Mouse (Mus musculus) forebrain, embryonic 11.5 days (tissue): ENCODE results near the gene 1700029P11Rik. TPM values are rescaled to one million over a fixed set of nuclear protein-coding genes. Genes with fewer than 3 reads are reported as not detected.

Experiments used
- ATAC-seq: fragments of 200-750 bp; cut with Nextera tagmentation; replicated peaks from 2 replicates; pipeline ENCODE4 v1.8.0; 2017; ENCODE audit warnings: moderate TSS enrichment; ENCODE audit not compliant: low FRiP score
- DNase-seq: peaks from one replicate; pipeline ENCODE4 v3.0.0-alpha.2; 2017; ENCODE audit warnings: low spot score
- H3K27ac ChIP-seq: fragments of 300-500 bp; sonication (generic); 2 replicates; pipeline ENCODE4 v1.5.1; 2014; ENCODE audit warnings: low read depth, low read length
- H3K27me3 ChIP-seq: fragments of 300-500 bp; sonication (generic); 2 replicates; pipeline ENCODE4 v1.6.1; 2014; ENCODE audit warnings: mild to moderate bottlenecking, low read length, mixed read lengths; ENCODE audit not compliant: control insufficient read depth, insufficient read depth
- H3K36me3 ChIP-seq: fragments of 300-500 bp; sonication (generic); 2 replicates; pipeline ENCODE4 v1.6.1; 2014; ENCODE audit warnings: mild to moderate bottlenecking, low read length, moderate library complexity, mixed read lengths; ENCODE audit not compliant: control insufficient read depth, insufficient read depth
- H3K4me1 ChIP-seq: fragments of 300-500 bp; sonication (generic); replicated peaks from 2 replicates; pipeline ENCODE4 v1.6.1; 2014; ENCODE audit warnings: low read length, mixed read lengths; ENCODE audit not compliant: control insufficient read depth, insufficient read depth
- H3K4me2 ChIP-seq: fragments of 300-500 bp; sonication (generic); 2 replicates; pipeline ENCODE4 v1.6.1; 2014; ENCODE audit warnings: low read depth, mild to moderate bottlenecking, low read length, moderate library complexity, mixed read lengths; ENCODE audit not compliant: severe bottlenecking
- H3K4me3 ChIP-seq: fragments of 300-500 bp; sonication (generic); 2 replicates; pipeline ENCODE4 v1.5.1; 2014; ENCODE audit warnings: low read depth, low read length
- H3K9ac ChIP-seq: fragments of 300-500 bp; sonication (generic); 2 replicates; pipeline ENCODE4 v1.6.1; 2014; ENCODE audit warnings: low read length
- H3K9me3 ChIP-seq: fragments of 300-500 bp; sonication (generic); 2 replicates; pipeline ENCODE4 v1.6.1; 2016; ENCODE audit warnings: low read length, mixed read lengths; ENCODE audit not compliant: control insufficient read depth
- WGBS: fragments of 180-500 bp; shearing (Covaris S2); extraction: QIAGEN DNeasy Blood & Tissue Kit; methylation state at CpG from one replicate; pipeline ENCODE4 v1.1.7; 2014; 5-methylcytosine and 5-hydroxymethylcytosine counted together
- polyA plus RNA-seq: library from polyadenylated mRNA; unstranded; fragments of >200 nt; fragmentation: Nextera tagmentation; extraction: Ambion mirVana; gene quantifications from 2 replicates; pipeline ENCODE4 v1.2.1, GENCODE M21; 2014

1700029P11Rik gene
- polyA plus RNA-seq, 1 experiment from 2014 or later, result not detected

DNA sequence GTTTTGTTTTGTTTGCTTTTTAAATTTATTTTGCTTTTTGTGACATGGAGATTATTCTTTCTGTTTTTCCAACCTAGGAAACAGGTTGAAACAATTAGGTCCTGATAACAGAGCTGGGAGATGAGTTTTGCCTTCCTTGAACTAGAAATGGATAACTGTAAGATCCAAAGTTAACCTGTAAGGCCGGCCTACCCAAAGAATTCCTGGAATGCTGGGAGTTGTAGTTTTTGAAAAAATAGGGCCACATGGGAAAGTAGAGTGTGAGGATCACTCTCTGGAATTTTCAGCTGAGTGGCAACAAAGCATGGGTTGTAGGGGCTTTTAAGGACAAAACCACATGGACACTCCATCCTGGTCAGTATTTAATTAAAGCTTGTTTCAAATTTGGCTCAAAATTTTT, 1.8 kb downstream of the 1700029P11Rik start:
- 55% methylated on average over 1 of the region's 1 CpGs for WGBS
- no peak overlapping the region for H3K9ac ChIP-seq
- no peaks in the 10 kb centered on the region for H3K36me3 ChIP-seq
- H3K4me2 ChIP-seq, result no peak overlapping the region
- DNase-seq (no peak), ATAC-seq (no peak)
- H3K27me3 ChIP-seq, result no peaks in the 10 kb centered on the region
- peaks cover 4% of the 10 kb centered on the region for H3K4me1 ChIP-seq
- H3K9me3 ChIP-seq, result no peaks in the 10 kb centered on the region
- H3K27ac ChIP-seq, result no peak overlapping the region
- H3K4me3 ChIP-seq, result no peak overlapping the region

DNA sequence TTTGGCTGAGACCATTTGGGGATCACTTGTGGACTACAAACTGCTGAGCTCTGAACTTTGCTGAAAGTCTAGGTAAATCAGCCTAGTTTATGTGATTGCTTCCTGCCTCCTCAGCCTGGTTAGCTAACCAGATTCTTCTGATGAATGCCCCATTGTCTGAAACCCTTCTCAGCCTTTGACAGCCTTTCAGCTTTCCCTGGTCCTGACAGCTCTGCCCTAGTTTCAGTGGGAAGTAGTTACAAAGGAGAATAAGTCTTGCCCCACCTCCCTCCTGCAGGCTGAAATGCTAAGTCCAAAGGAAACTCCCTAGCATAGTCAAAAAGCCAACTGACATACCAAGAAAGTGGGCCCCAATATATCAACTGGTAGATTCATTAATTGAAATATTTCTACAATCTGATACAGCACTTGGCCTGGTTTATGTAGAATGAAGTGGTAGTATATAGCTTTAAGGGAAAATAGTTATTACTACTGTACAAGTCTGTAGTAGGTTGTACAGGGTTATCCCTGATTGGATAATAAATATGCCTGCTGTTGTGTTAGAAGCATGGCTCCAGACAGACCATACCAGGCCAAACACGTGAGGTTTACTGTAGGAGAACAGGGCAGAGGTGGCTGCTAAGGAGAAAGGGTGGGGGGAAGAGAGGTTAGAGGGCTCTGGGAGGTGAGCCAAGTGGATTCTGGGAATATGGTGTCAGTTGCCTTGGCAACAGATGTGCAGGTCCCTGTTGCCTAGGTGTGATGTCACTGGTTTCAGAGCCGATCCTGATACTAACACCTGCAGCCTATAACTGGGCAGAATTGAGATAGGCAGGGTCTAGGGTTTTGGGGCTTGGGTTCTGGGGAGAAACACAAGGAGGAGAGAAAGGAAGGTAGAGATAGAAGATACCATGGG, 5.2 kb downstream of the 1700029P11Rik start:
- Histone ChIP-seq H3K9ac (no peak overlapping the region), H3K36me3 (no peaks in the 10 kb centered on the region), H3K4me3 (no peak overlapping the region), H3K27me3 (no peaks in the 10 kb centered on the region), H3K9me3 (no peaks in the 10 kb centered on the region), H3K4me1 (peaks cover 4% of the 10 kb centered on the region), H3K27ac (peak overlapping the region; percentile 48), H3K4me2 (no peak overlapping the region)
- ATAC-seq, result no peak
- no peak for DNase-seq
- WGBS, result 63% methylated on average over 2 of the region's 2 CpGs

DNA sequence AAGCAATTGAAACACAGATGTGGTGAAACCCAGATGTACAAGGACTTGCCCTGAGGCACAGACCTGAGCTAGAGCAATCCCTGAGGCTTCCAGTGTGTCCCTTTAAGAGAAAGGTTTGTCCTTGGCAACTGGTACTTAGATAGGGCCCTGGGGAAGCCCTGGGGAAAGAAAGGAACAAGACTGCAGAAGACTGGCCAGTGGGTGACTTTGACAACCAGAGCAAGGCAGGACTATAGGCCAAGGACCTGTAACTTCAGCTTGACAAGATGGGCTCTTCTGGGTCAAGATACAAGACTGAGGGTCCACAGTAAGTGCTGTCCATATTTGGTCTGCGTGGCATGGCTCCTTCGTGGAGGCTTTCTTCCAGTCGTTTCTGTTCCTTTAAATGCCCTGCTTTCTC, 7.3 kb downstream of the 1700029P11Rik start, which contains the start of gene Xrcc6:
TSS of gene Xrcc6 (plus strand) at position 190 of the 400 bp plus-strand sequence.
- Histone ChIP-seq H3K36me3 (no peaks in the 10 kb centered on the region), H3K9ac (no peak within 1 kb of the TSS), H3K4me3 (no peak within 1 kb of the TSS), H3K27ac (no peak within 1 kb of the TSS), H3K27me3 (no peaks in the 10 kb centered on the region), H3K9me3 (no peaks in the 10 kb centered on the region), H3K4me2 (no peak within 1 kb of the TSS), H3K4me1 (peaks cover 4% of the 10 kb centered on the region)
- 81% methylated on average over 3 of the region's 3 CpGs for WGBS
- no peak for DNase-seq
- ATAC-seq, result no peak

DNA sequence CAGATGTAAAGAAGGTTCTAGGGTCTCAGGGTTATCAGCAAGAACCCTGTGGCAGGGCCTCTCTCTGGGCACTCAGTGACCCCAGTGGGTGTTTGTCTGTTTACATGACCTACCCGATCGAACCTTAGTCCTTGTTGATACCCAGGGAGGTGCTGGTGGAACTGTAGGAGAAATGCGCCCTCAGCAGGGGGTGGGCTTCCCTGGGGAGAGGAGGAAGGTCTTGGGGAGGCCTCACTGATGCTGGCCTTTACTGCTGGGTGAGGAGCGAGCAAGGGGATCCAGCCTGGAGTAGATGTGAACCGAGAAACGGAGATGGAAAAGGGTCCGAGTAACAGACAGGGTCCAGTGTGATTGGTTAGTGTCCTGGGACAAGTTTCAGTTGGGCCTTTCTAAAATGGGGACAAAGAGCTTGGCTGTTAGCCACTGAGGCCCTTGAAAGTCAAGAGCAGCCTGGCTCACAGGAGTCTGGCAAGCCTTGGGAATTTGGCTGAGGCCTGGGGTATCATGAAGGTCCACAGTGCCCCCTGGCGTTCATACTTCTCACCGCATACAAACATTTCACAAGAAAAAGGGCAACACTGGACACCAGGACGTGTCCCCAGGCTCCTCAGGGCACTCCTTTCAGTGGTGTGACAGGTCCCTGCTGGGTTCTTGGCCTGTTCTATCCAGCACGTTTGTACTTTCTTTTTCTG, 9.2 kb downstream of the 1700029P11Rik start:
- Histone ChIP-seq H3K9ac (no peak overlapping the region), H3K4me2 (no peak overlapping the region), H3K4me3 (no peak overlapping the region), H3K36me3 (no peaks in the 10 kb centered on the region), H3K27ac (no peak overlapping the region), H3K27me3 (no peaks in the 10 kb centered on the region), H3K9me3 (no peaks in the 10 kb centered on the region), H3K4me1 (peaks cover 4% of the 10 kb centered on the region)
- WGBS, result 44% methylated on average over 11 of the region's 11 CpGs
- ATAC-seq (peak; percentile 58; the same call in 1 of the 2 replicates), DNase-seq (peak; percentile 92)

DNA sequence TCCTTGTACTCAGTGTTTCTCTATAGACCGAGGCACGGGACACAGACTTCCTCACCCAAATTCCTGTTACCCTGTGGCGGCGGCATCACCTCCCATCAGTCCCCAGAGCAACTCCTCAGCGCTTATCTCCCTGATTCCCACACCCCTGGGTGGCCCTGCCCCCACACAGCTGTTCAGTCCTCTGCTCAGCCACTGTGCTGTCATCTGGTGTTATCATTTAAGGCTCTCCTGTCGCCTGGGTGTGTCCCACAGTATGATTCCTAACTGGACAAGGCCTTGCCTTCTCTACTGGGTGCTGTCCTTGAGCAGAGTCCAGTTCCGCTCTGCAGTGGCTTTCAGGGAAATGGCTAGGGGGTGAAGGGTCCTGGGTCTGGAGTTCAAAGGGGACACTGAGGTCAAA, 10.2 kb downstream of the 1700029P11Rik start:
- H3K9me3 ChIP-seq, result no peaks in the 10 kb centered on the region
- H3K4me3 ChIP-seq, result no peak overlapping the region
- H3K27ac ChIP-seq, result no peak overlapping the region
- H3K4me2 ChIP-seq, result no peak overlapping the region
- no peak for DNase-seq
- H3K4me1 ChIP-seq, result peaks cover 2% of the 10 kb centered on the region; the same call in 1 of the 2 replicates
- H3K36me3 ChIP-seq, result no peaks in the 10 kb centered on the region
- ATAC-seq, result no peak
- no peaks in the 10 kb centered on the region for H3K27me3 ChIP-seq
- H3K9ac ChIP-seq, result no peak overlapping the region; the same call in 1 of the 2 replicates
- 68% methylated on average over 7 of the region's 7 CpGs for WGBS

DNA sequence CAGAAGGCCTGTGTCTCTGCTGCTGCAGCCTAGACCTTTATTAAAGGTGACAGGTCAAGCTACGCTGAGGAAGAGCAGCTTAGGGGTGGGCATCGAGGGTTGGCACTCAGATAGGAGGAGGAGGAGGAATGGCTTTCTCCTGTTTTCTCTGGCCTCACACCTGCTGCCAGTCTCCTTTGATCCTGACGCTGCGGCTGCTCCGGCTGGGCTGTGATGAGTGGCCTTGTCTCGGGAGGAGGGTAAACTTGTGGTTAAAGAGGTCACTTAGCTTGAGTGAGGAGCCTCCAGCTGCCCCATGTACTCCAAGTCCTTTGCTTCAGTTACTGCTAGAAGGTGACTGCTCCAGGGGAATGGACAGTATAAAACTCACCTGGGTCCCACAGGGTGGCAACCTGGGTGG, 13.7 kb downstream of the 1700029P11Rik start:
- no peak overlapping the region for H3K27ac ChIP-seq
- no peak overlapping the region for H3K9ac ChIP-seq
- no peak overlapping the region for H3K4me3 ChIP-seq
- H3K4me2 ChIP-seq, result no peak overlapping the region
- no peak for ATAC-seq
- no peaks in the 10 kb centered on the region for H3K27me3 ChIP-seq
- H3K36me3 ChIP-seq, result peaks cover 2% of the 10 kb centered on the region; the same call in 1 of the 2 replicates
- WGBS, result 84% methylated on average over 6 of the region's 6 CpGs
- no peaks in the 10 kb centered on the region for H3K9me3 ChIP-seq
- DNase-seq, result no peak
- no peaks in the 10 kb centered on the region for H3K4me1 ChIP-seq

DNA sequence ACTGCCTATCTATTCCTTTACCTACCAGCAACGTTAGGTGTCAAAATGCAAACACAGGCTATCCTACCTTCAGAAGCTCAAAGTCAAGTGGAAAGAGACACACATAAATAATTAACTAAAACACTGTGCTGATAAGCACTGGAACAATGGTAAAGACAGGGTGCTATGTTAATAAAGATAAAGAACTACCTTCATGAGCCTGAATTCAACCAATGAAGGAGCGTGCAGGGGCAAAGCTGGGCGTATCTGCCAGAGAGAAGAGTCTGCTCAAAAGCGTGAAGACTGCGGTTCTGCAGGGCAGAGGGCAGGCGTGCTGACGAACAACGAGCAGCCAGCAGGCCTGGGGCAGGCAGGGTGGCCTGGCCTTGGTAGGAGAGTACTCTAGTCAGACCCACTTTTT, 23.9 kb downstream of the 1700029P11Rik start:
- ATAC-seq (no peak), DNase-seq (no peak)
- Histone ChIP-seq H3K9me3 (no peaks in the 10 kb centered on the region), H3K4me3 (no peak overlapping the region), H3K27ac (no peak overlapping the region), H3K4me1 (no peaks in the 10 kb centered on the region), H3K36me3 (no peaks in the 10 kb centered on the region; the same call in 1 of the 2 replicates), H3K4me2 (no peak overlapping the region), H3K27me3 (no peaks in the 10 kb centered on the region), H3K9ac (no peak overlapping the region)
- WGBS, result 89% methylated on average over 8 of the region's 8 CpGs

DNA sequence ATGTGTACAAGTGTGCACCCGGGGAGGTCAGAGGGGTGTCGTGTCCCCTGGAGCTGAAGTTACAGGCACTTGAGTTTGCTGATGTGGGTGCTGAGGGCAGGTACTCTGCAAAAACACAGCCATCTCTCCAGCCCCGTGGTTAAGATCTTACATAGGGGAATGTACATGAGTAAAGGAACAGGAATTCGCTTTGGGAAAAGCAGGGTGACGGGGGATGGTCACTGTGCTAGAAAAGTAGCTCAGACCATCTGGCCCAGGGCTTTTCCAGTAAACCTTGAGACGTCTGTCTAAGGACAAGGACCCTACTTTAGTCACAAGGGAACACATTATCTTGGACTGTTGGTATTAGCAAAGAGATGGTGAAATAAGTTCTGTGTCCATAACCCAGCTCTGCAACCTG, 31.6 kb downstream of the 1700029P11Rik start:
- no peak overlapping the region for H3K9ac ChIP-seq
- no peaks in the 10 kb centered on the region; the same call in 1 of the 2 replicates for H3K36me3 ChIP-seq
- no peak overlapping the region for H3K27ac ChIP-seq
- peaks cover 2% of the 10 kb centered on the region; the same call in 1 of the 2 replicates for H3K4me1 ChIP-seq
- ATAC-seq (no peak), DNase-seq (no peak)
- no peaks in the 10 kb centered on the region for H3K27me3 ChIP-seq
- 86% methylated on average over 6 of the region's 6 CpGs for WGBS
- H3K4me2 ChIP-seq, result no peak overlapping the region
- no peaks in the 10 kb centered on the region for H3K9me3 ChIP-seq
- no peak overlapping the region for H3K4me3 ChIP-seq
